Mouse (Mus musculus): ENCODE results near the gene Gdf3. TPM values are rescaled to one million over a fixed set of nuclear protein-coding genes. Genes with fewer than 3 reads are reported as not detected.
"Not testable (repeated sequence)": the region's sequence is repeated elsewhere in the genome, so short reads cannot be mapped to it uniquely, and the experiment has no call there.

Gene Gdf3
- total RNA-seq, 1 experiment: 155 TPM

DNA sequence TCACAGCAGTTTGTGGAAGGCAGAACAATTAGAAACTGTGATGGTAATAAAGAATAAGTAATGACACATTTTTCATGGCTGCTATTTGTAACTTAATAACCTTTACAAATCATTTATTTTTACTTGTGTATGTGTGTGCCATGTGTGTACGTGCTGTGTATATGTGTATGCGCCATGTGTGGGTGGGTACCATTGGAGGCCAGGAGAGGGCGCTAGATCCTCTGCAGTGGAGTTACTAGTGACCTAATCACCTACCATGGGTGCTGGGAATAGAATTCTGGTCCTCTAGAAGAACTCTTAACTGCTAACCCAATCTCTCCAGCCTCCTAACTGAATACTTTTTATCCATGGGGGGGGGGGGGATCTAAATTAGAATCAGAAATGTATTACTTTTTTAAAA is 40.0 kb upstream of the Gdf3 start:
- Histone ChIP-seq H3K36me3 (ENCODE audit: control insufficient read depth, insufficient read depth, low read length, poor library complexity, severe bottlenecking) (no peaks in the 10 kb centered on the region), H3K4me3 (ENCODE audit: insufficient read depth in 1 of 2, low read depth in 1 of 2, low read length in 2 of 2, poor library complexity in 1 of 2, severe bottlenecking in 1 of 2) (no peak overlapping the region), H3K9ac (ENCODE audit: insufficient read depth, low read depth, low read length, poor library complexity, severe bottlenecking) (no peak overlapping the region), H3K4me1 (ENCODE audit: control insufficient read depth in 2 of 2, insufficient read depth in 2 of 2, low read length in 2 of 2, poor library complexity in 1 of 2) (peaks cover 2 to 10% of the 10 kb centered on the region in 2 experiments; a peak in 3 of 4 replicates), H3K27ac (ENCODE audit: insufficient read depth, low read depth, low read length, poor library complexity, severe bottlenecking) (no peak overlapping the region), H3K9me3 (ENCODE audit: control insufficient read depth, insufficient read depth, low read depth, low read length) (no peaks in the 10 kb centered on the region)
- in situ Hi-C loops (cut with MboI; ENCODE audit: low sequenced_read_pairs in 2 of 2, unreplicated experiment in 2 of 2): no loop called here
- no peak for DNase-seq (ENCODE audit: low read depth, low spot score)
- no peak for TF ChIP-seq CHD2 (IDR thresholded peaks at IDR 0.05; ENCODE audit: low read depth, low read length)
- TF ChIP-seq MAFK (IDR thresholded peaks at IDR 0.05; ENCODE audit: insufficient read depth, low read depth, low read length): no peak
- no peak for TF ChIP-seq HCFC1 (IDR thresholded peaks at IDR 0.05; ENCODE audit: borderline replicate concordance, insufficient read depth, low read length)
- no peak for TF ChIP-seq ZC3H11A (IDR thresholded peaks at IDR 0.05; ENCODE audit: borderline replicate concordance, low read depth, low read length)
- no peak for TF ChIP-seq ZNF384 (IDR thresholded peaks at IDR 0.05; ENCODE audit: low read depth, low read length)

DNA sequence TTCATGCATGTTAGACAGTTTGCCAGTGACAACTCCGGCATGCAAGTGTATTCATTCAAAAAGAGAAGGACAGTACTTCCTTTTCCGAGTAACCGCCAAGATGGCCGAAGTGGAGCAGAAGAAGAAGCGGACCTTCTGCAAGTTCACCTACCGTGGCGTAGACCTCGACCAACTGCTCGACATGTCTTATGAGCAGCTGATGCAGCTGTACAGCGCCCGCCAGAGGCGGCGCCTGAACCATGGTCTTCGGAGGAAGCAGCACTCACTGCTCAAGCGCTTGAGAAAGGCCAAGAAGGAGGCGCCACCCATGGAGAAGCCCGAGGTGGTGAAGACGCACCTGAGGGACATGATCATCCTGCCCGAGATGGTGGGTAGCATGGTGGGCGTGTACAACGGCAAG is 34.3 kb upstream of the Gdf3 start:
- H3K4me3 ChIP-seq (ENCODE audit: insufficient read depth in 1 of 2, low read depth in 1 of 2, low read length in 2 of 2, poor library complexity in 1 of 2, severe bottlenecking in 1 of 2); in situ Hi-C loops (cut with MboI; ENCODE audit: low sequenced_read_pairs in 2 of 2, unreplicated experiment in 2 of 2); H3K36me3 ChIP-seq (ENCODE audit: control insufficient read depth, insufficient read depth, low read length, poor library complexity, severe bottlenecking); H3K27ac ChIP-seq (ENCODE audit: insufficient read depth, low read depth, low read length, poor library complexity, severe bottlenecking); H3K4me1 ChIP-seq (ENCODE audit: control insufficient read depth in 2 of 2, insufficient read depth in 2 of 2, low read length in 2 of 2, poor library complexity in 1 of 2); DNase-seq (ENCODE audit: low read depth, low spot score); H3K9ac ChIP-seq (ENCODE audit: insufficient read depth, low read depth, low read length, poor library complexity, severe bottlenecking); H3K9me3 ChIP-seq (ENCODE audit: control insufficient read depth, insufficient read depth, low read depth, low read length): not testable (repeated sequence)

- H3K9me3 ChIP-seq (ENCODE audit: control insufficient read depth, insufficient read depth, low read depth, low read length); H3K27ac ChIP-seq (ENCODE audit: insufficient read depth, low read depth, low read length, poor library complexity, severe bottlenecking); H3K4me3 ChIP-seq (ENCODE audit: insufficient read depth in 1 of 2, low read depth in 1 of 2, low read length in 2 of 2, poor library complexity in 1 of 2, severe bottlenecking in 1 of 2); H3K9ac ChIP-seq (ENCODE audit: insufficient read depth, low read depth, low read length, poor library complexity, severe bottlenecking); H3K36me3 ChIP-seq (ENCODE audit: control insufficient read depth, insufficient read depth, low read length, poor library complexity, severe bottlenecking); in situ Hi-C loops (cut with MboI; ENCODE audit: low sequenced_read_pairs in 2 of 2, unreplicated experiment in 2 of 2); DNase-seq (ENCODE audit: low read depth, low spot score); H3K4me1 ChIP-seq (ENCODE audit: control insufficient read depth in 2 of 2, insufficient read depth in 2 of 2, low read length in 2 of 2, poor library complexity in 1 of 2): not testable (repeated sequence)
Observed at GRCm38 (mm10) chr6:122637566-122637965, 27.7 kb upstream of the Gdf3 start.

DNA sequence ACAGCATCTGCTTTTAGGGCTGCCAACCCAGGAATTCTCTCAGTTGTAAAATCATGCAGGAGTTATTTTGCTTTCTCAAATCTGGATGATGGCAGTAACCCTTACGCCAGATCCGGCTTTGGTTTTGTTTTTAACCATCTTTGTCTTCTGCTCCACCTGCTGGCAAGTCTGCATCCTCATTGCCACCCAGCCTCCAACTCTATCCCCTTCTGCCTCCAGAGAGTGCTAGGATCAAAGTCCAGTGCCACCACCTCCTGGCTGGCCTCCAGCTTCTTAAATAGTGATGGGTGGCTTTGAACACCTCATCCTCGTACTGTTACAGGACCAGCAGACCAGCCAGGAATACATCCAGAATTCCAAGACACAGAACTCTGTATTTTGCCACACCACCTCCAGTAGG is 26.8 kb upstream of the Gdf3 start:
- in situ Hi-C loops (cut with MboI; ENCODE audit: low sequenced_read_pairs in 2 of 2, unreplicated experiment in 2 of 2): no loop called here
- H3K27ac ChIP-seq (ENCODE audit: insufficient read depth, low read depth, low read length, poor library complexity, severe bottlenecking): no peak overlapping the region
- no peak for DNase-seq (ENCODE audit: low read depth, low spot score)
- TF ChIP-seq HCFC1 (IDR thresholded peaks at IDR 0.05; ENCODE audit: borderline replicate concordance, insufficient read depth, low read length) (no peak), CHD2 (IDR thresholded peaks at IDR 0.05; ENCODE audit: low read depth, low read length) (no peak), MAFK (IDR thresholded peaks at IDR 0.05; ENCODE audit: insufficient read depth, low read depth, low read length) (no peak), ZNF384 (IDR thresholded peaks at IDR 0.05; ENCODE audit: low read depth, low read length) (no peak), ZC3H11A (IDR thresholded peaks at IDR 0.05; ENCODE audit: borderline replicate concordance, low read depth, low read length) (no peak)
- H3K4me1 ChIP-seq (ENCODE audit: control insufficient read depth in 2 of 2, insufficient read depth in 2 of 2, low read length in 2 of 2, poor library complexity in 1 of 2): peaks cover 0 to 1% of the 10 kb centered on the region in 2 experiments; a peak in 1 of 4 replicates
- no peaks in the 10 kb centered on the region for H3K9me3 ChIP-seq (ENCODE audit: control insufficient read depth, insufficient read depth, low read depth, low read length)
- H3K4me3 ChIP-seq (ENCODE audit: insufficient read depth in 1 of 2, low read depth in 1 of 2, low read length in 2 of 2, poor library complexity in 1 of 2, severe bottlenecking in 1 of 2): no peak overlapping the region
- H3K36me3 ChIP-seq (ENCODE audit: control insufficient read depth, insufficient read depth, low read length, poor library complexity, severe bottlenecking): no peaks in the 10 kb centered on the region
- H3K9ac ChIP-seq (ENCODE audit: insufficient read depth, low read depth, low read length, poor library complexity, severe bottlenecking): no peak overlapping the region

GRCm38 (mm10) chr6:122635315-122635714 is 25.4 kb upstream of the Gdf3 start:
- no peak overlapping the region for H3K9ac ChIP-seq (ENCODE audit: insufficient read depth, low read depth, low read length, poor library complexity, severe bottlenecking)
- TF ChIP-seq ZNF384 (IDR thresholded peaks at IDR 0.05; ENCODE audit: low read depth, low read length): no peak
- no peak for TF ChIP-seq HCFC1 (IDR thresholded peaks at IDR 0.05; ENCODE audit: borderline replicate concordance, insufficient read depth, low read length)
- no peak for TF ChIP-seq CHD2 (IDR thresholded peaks at IDR 0.05; ENCODE audit: low read depth, low read length)
- no peak for TF ChIP-seq ZC3H11A (IDR thresholded peaks at IDR 0.05; ENCODE audit: borderline replicate concordance, low read depth, low read length)
- TF ChIP-seq MAFK (IDR thresholded peaks at IDR 0.05; ENCODE audit: insufficient read depth, low read depth, low read length): no peak
- no peak overlapping the region for H3K27ac ChIP-seq (ENCODE audit: insufficient read depth, low read depth, low read length, poor library complexity, severe bottlenecking)
- no peaks in the 10 kb centered on the region for H3K36me3 ChIP-seq (ENCODE audit: control insufficient read depth, insufficient read depth, low read length, poor library complexity, severe bottlenecking)
- DNase-seq (ENCODE audit: low read depth, low spot score): no peak
- H3K4me1 ChIP-seq (ENCODE audit: control insufficient read depth in 2 of 2, insufficient read depth in 2 of 2, low read length in 2 of 2, poor library complexity in 1 of 2): peaks cover 0 to 1% of the 10 kb centered on the region in 2 experiments; a peak in 1 of 4 replicates
- in situ Hi-C loops (cut with MboI; ENCODE audit: low sequenced_read_pairs in 2 of 2, unreplicated experiment in 2 of 2): no loop called here
- no peak overlapping the region for H3K4me3 ChIP-seq (ENCODE audit: insufficient read depth in 1 of 2, low read depth in 1 of 2, low read length in 2 of 2, poor library complexity in 1 of 2, severe bottlenecking in 1 of 2)
- H3K9me3 ChIP-seq (ENCODE audit: control insufficient read depth, insufficient read depth, low read depth, low read length): no peaks in the 10 kb centered on the region

All from ES-E14 (cell line).